Mouse (Mus musculus): ENCODE measurements around the gene Slc26a5. TPM values are rescaled to one million over a fixed set of nuclear protein-coding genes. Genes with fewer than 3 reads are reported as not detected.
A peak's percentile ranks its signal among the peaks of the same experiment; 100 is the strongest.

Slc26a5 gene
- not detected in 2 replicates for polyA plus RNA-seq (2015; fragmentation: Nextera tagmentation; extraction: Ambion mirVana)

DNA sequence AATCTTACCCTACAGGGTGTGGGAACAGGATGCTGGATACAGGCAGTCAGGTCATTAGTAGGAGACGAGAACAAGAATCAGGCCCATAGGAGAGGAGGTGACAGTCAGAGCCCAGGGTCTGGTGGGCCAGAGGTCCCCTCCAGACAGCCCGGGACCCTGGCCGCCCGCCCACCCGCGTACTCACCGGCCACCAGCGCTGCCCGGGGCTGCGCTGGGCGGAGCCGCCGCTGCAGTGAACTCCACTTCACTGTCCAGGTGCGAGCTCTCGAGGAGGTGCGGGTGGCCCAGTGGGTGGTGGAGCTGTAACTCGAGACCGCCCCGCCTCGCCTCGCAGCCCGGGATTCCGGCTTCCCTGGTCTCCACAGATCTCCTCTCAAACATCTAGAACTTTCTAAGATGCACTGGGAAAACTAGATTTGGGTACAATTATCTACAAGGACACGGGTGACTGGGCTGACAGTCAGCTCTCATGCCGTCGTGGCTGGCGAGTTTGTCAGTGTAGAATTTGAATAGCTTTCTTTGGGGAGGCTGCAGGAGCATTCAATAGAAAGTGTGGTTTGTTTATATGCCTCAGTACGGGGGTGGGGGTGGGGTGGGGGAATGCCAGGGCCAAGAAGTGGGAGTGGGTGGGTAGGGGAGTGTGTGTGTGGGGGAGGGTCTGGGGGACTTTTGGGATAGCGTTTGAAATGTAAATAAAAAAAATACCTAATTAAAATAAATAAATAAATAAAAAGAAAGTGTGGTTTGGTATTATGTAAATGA lies at the start of gene Slc26a5:
Gene Slc26a5, minus strand, starts transcription at position 259 of the 762 bp plus-strand sequence.
- WGBS: under 1% methylated on average over 29 of the region's 29 CpGs
- H3K36me3 ChIP-seq: no peaks in the 10 kb centered on the region
- H3K4me1 ChIP-seq (replicated peaks): 0 out of 2 replicates have a peak, but pooled peaks cover 4% of the 10 kb centered on the region
- H3K4me2 ChIP-seq (replicated peaks): peak within 1 kb of the TSS; percentile 54
- no peak within 1 kb of the TSS for H3K9ac ChIP-seq
- peak; percentile 66 for ATAC-seq
- no peaks in the 10 kb centered on the region for H3K9me3 ChIP-seq
- H3K27me3 ChIP-seq (replicated peaks): 0 out of 2 replicates have a peak, but pooled peaks cover 4% of the 10 kb centered on the region
- H3K27ac ChIP-seq: no peak within 1 kb of the TSS
- peak within 1 kb of the TSS; percentile 11; the same call in 1 of the 2 replicates for H3K4me3 ChIP-seq (replicated peaks)

DNA sequence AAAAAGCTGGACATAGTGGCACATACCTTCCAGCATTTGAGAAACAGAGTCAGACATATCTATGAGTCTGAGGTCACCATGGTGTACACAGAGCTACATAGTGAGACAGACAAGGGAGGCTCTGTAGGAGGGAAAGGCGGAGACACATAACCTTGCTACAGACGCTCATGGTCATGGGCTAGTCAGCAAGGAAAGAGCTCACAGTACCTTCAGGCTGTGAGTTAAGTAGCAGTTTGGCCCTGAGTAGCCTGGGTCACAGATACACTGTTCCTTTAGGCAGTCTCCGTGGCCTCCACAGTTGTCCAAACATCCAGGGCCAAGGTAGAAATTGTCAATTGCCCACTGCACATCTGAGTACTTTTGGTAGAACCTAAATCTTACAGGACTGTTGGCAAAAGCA lies 49.4 kb upstream of the Slc26a5 start:
- H3K4me3 ChIP-seq (replicated peaks): no peak overlapping the region
- no peaks in the 10 kb centered on the region for H3K27me3 ChIP-seq (replicated peaks)
- no peak overlapping the region for H3K9ac ChIP-seq
- peak; percentile 39; the same call in 1 of the 2 replicates for ATAC-seq
- H3K4me1 ChIP-seq (replicated peaks): no peaks in the 10 kb centered on the region
- WGBS: 57% methylated on average over 3 of the region's 3 CpGs
- no peaks in the 10 kb centered on the region for H3K9me3 ChIP-seq
- H3K27ac ChIP-seq: no peak overlapping the region
- H3K4me2 ChIP-seq (replicated peaks): no peak overlapping the region
- H3K36me3 ChIP-seq: no peaks in the 10 kb centered on the region

DNA sequence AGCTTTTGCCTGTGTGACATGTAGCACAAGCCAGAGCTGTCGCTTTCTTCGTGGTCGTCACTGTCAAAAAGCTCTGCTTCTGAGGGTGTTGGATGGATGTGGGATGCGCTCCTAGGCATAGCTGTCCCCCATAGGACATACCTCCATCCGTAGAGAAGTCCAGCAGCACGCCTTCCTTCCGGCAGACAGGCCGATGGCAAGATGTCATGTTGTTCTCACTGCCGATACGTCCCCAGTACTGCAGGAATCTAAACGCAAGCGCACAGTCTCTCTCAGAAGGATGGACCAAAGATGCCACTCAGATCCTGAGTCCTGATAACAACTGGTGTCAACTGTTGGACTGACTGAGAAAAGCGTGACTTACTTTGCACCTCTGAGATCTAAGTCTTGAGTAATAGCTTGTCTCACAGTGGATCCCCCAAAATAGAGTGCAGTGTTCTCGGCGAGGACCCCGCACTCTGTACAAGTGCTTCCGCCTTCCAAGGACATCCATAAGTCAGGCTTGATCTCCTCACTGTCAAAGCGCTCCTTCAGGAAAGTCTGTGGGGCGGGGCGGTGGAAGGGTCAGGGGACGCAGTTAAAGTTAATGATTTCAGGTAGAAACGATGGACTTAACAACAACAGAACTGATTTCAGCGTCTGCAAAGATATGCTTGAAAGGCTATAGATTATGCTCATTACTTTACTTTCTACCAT lies 47.6 kb upstream of the Slc26a5 start:
- H3K27ac ChIP-seq: no peak overlapping the region
- H3K9ac ChIP-seq: no peak overlapping the region
- no peaks in the 10 kb centered on the region for H3K36me3 ChIP-seq
- no peak overlapping the region for H3K4me3 ChIP-seq (replicated peaks)
- peak; percentile 61 for ATAC-seq
- no peak overlapping the region for H3K4me2 ChIP-seq (replicated peaks)
- H3K27me3 ChIP-seq (replicated peaks): no peaks in the 10 kb centered on the region
- no peaks in the 10 kb centered on the region for H3K9me3 ChIP-seq
- no peaks in the 10 kb centered on the region for H3K4me1 ChIP-seq (replicated peaks)
- WGBS: 76% methylated on average over 23 of the region's 23 CpGs

DNA sequence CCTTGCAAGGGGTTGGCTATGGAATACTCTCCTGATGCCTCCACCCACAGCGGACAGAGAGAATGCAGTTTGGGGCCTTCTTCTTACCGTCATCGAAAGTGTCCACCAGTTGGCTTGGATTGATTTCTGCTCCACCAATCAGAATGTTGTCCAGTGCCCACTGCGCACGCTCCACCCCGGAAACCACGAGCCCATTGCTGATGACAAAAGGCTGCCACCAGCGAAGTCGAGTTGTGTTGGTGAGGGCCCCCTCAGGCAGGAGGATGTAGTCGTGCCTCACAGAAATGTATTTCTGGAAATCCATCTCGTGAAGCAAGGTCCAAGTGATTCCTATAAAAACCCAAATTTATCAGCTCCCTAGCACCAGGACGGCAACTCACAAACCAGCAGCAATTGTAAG lies 45.3 kb upstream of the Slc26a5 start:
- Histone ChIP-seq H3K4me3 (replicated peaks) (no peak overlapping the region), H3K27me3 (replicated peaks) (no peaks in the 10 kb centered on the region), H3K9ac (no peak overlapping the region), H3K36me3 (no peaks in the 10 kb centered on the region), H3K4me1 (replicated peaks) (no peaks in the 10 kb centered on the region), H3K4me2 (replicated peaks) (no peak overlapping the region), H3K9me3 (no peaks in the 10 kb centered on the region), H3K27ac (no peak overlapping the region)
- 92% methylated on average over 12 of the region's 12 CpGs for WGBS
- ATAC-seq: no peak

DNA sequence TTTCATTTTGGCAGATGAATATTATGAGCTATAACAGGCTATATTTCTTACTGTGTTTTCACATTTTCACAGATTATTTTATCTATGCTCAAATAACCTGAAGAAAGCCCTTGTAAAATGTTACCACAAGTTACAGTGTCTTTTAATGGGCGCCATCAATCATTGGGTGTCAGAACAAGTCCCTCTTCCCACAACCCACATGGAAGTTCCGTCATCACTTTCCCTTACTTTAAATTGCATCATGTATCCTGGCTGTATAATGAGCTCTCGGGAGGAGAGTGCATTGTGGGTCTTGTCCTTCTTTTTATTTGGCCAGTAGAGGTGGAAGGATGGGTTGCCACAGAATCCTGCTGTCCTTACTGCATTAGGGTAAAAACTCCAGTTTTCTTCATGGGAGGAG lies 44.3 kb upstream of the Slc26a5 start:
- WGBS: 81% methylated on average over 3 of the region's 3 CpGs
- Histone ChIP-seq H3K27me3 (replicated peaks) (no peaks in the 10 kb centered on the region), H3K4me1 (replicated peaks) (no peaks in the 10 kb centered on the region), H3K4me2 (replicated peaks) (no peak overlapping the region), H3K9ac (no peak overlapping the region), H3K36me3 (no peaks in the 10 kb centered on the region), H3K27ac (no peak overlapping the region), H3K4me3 (replicated peaks) (no peak overlapping the region), H3K9me3 (no peaks in the 10 kb centered on the region)
- ATAC-seq: no peak

DNA sequence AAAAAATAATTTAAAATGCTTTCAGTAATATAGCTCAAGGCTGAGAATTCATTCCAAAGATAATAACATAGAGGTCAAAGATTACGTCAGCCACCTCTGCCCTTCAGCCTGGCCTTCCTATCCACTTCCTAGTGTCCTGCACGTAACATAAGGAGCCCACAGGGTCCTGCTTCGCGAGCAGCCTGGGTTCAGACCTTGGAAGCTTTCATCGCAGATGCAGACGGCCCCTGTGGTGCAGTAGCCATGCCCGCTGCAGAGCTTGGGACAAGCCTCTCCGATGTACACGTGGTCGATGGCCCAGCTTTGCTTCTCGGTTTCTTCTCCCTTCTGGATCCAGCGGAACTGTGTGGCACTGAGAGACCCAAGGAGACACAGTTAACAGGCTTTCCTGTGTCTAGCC lies 36.0 kb upstream of the Slc26a5 start:
- WGBS: 72% methylated on average over 12 of the region's 12 CpGs
- no peak overlapping the region for H3K27ac ChIP-seq
- no peak overlapping the region for H3K4me3 ChIP-seq (replicated peaks)
- no peaks in the 10 kb centered on the region for H3K27me3 ChIP-seq (replicated peaks)
- no peak overlapping the region for H3K4me2 ChIP-seq (replicated peaks)
- H3K9ac ChIP-seq: no peak overlapping the region
- ATAC-seq: no peak
- no peaks in the 10 kb centered on the region for H3K4me1 ChIP-seq (replicated peaks)
- H3K9me3 ChIP-seq: no peaks in the 10 kb centered on the region
- H3K36me3 ChIP-seq: no peaks in the 10 kb centered on the region

DNA sequence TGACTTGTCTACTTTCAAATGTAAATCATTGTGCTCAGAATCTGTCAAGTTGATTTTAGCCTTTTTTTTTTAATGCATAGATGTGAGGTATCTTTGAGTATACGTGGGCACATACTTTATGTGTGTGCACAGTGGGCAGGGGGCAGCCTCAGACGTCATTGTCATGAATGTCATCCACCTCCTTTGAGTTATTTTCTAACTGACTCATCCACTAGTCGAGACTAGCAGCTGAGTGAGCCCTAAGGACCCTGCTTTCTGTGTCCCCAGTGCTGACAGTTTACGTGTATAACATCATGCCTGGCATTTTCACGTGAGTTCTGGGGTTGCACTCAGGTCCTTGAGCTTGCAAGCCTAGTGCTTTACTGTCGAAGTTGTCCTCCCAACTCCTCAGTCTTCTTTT lies 35.5 kb upstream of the Slc26a5 start:
- Histone ChIP-seq H3K9ac (no peak overlapping the region), H3K9me3 (no peaks in the 10 kb centered on the region), H3K4me2 (replicated peaks) (no peak overlapping the region), H3K27me3 (replicated peaks) (no peaks in the 10 kb centered on the region), H3K36me3 (no peaks in the 10 kb centered on the region), H3K4me1 (replicated peaks) (no peaks in the 10 kb centered on the region), H3K4me3 (replicated peaks) (no peak overlapping the region), H3K27ac (no peak overlapping the region)
- 70% methylated on average over 6 of the region's 6 CpGs for WGBS
- no peak for ATAC-seq

DNA sequence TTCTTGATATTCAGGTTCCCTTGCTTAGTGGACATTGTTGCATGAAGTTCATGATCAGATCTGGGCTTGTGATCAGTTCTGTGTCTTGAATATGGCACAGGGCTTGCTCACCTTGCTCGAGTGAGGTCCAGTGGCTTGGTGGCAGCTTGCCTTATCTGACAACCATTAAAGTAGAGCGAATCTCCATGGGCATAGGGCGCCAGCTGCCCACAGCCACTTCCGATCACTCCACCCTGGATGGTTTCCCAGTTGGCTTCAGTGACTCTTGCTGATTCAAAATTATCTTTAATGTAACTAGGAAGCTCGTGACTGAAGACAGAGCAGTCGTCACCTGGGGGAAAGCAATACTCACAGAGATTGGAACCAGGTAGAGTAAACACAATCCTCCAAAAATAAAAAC lies 33.5 kb upstream of the Slc26a5 start:
- Histone ChIP-seq H3K27ac (no peak overlapping the region), H3K27me3 (replicated peaks) (no peaks in the 10 kb centered on the region), H3K4me1 (replicated peaks) (no peaks in the 10 kb centered on the region), H3K9me3 (no peaks in the 10 kb centered on the region), H3K4me2 (replicated peaks) (no peak overlapping the region), H3K4me3 (replicated peaks) (no peak overlapping the region), H3K36me3 (no peaks in the 10 kb centered on the region), H3K9ac (no peak overlapping the region)
- 88% methylated on average over 6 of the region's 6 CpGs for WGBS
- ATAC-seq: no peak

DNA sequence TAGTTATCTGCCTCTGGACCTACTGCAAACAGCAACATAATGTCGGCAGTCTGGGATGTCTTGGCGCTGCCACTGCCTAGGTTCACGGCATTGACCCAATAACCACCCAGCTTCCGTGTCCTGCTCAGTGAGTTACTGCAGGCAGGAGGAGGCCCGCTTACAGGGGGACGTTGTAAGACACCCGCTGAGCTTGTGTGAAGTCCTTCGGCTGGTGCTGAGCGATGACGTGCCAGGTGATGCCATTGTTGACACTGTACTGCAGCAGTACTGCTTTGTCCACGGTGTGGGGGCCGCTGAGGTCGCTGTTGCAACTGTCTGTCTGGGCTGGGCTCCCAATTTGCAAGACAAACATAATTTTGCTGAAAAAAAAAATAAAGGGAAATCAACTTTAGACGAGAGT lies 31.2 kb upstream of the Slc26a5 start:
- Histone ChIP-seq H3K4me3 (replicated peaks) (no peak overlapping the region), H3K9me3 (no peaks in the 10 kb centered on the region), H3K27ac (no peak overlapping the region), H3K27me3 (replicated peaks) (no peaks in the 10 kb centered on the region), H3K4me1 (replicated peaks) (no peaks in the 10 kb centered on the region), H3K9ac (no peak overlapping the region), H3K4me2 (replicated peaks) (no peak overlapping the region), H3K36me3 (no peaks in the 10 kb centered on the region)
- ATAC-seq: no peak
- WGBS: 64% methylated on average over 14 of the region's 14 CpGs

DNA sequence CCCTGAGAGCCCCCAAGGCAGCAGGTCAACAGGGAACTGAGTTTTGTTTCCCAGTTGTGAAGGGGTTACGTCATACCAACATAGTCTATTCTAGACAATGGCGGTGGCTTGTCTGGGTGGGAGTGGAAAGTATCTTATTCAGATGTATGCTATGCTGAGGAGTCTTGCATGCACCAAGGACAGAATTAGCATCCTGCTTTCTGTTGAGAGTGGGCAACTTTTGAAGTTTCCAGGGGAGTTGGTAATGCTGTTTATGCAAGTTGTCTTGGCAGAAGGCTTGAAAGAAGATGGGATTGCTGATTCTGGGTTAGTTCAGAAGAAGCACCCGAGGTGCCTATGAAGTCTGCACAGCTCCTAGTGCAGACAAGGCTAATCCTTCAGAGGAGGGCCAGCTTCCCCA lies 28.8 kb upstream of the Slc26a5 start:
- no peaks in the 10 kb centered on the region for H3K36me3 ChIP-seq
- no peak overlapping the region for H3K4me3 ChIP-seq (replicated peaks)
- no peak overlapping the region for H3K27ac ChIP-seq
- H3K27me3 ChIP-seq (replicated peaks): no peaks in the 10 kb centered on the region
- no peaks in the 10 kb centered on the region for H3K9me3 ChIP-seq
- no peaks in the 10 kb centered on the region for H3K4me1 ChIP-seq (replicated peaks)
- no peak overlapping the region for H3K4me2 ChIP-seq (replicated peaks)
- ATAC-seq: no peak
- 81% methylated on average over 3 of the region's 3 CpGs for whole genome bisulfite sequencing
- H3K9ac ChIP-seq: no peak overlapping the region

DNA sequence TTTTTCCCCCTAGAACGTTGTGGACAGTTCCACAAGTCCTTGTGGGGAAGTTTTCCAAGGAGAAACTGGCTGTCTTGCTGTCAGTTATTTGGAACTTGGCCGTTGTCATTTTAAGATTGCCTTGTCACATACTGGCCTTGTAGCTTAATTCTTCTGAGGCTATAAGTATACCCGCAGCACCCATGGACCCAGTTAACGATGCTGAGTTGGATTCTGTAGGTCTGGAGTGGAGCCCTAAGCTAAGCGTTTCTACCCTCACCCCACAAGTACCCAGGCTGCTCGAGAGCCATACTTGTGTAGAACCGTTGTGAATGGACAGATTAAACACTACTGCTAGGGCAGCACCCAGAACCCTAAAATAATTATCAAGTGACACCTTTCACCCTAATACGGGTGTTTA lies 1.3 kb upstream of the Slc26a5 start:
- no peaks in the 10 kb centered on the region for H3K36me3 ChIP-seq
- H3K4me1 ChIP-seq (replicated peaks): 0 out of 2 replicates have a peak, but pooled peaks cover 4% of the 10 kb centered on the region
- H3K27ac ChIP-seq: no peak overlapping the region
- H3K27me3 ChIP-seq (replicated peaks): 0 out of 2 replicates have a peak, but pooled peaks cover 4% of the 10 kb centered on the region
- no peaks in the 10 kb centered on the region for H3K9me3 ChIP-seq
- no peak overlapping the region for H3K9ac ChIP-seq
- no peak overlapping the region for H3K4me3 ChIP-seq (replicated peaks)
- WGBS: 64% methylated on average over 8 of the region's 8 CpGs
- no peak overlapping the region for H3K4me2 ChIP-seq (replicated peaks)
- ATAC-seq: no peak

DNA sequence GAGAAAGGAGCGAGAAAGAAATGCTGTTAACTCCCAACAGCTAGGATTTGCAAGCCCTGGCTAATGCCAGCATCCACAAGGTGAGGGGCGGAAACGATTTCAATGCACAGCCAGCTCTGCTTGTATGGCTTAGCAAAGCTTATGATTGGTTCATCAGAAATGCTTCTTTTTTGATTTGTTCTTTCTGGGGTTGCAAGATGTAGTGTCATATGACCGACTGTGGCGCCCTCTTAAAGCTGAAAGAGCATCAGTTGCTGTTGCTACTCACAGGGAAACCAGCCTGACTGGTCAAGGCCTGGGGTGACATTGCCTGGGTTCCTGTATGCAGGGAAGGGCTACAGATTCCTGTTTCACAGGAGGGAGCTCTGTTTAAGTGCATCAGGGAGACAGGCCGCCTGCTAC lies 908 bp upstream of the Slc26a5 start:
- Histone ChIP-seq H3K9me3 (no peaks in the 10 kb centered on the region), H3K9ac (no peak overlapping the region), H3K4me2 (replicated peaks) (0 out of 2 replicates have a peak overlapping the region, but pooled peaks have one; percentile 5), H3K4me1 (replicated peaks) (0 out of 2 replicates have a peak, but pooled peaks cover 4% of the 10 kb centered on the region), H3K27me3 (replicated peaks) (0 out of 2 replicates have a peak, but pooled peaks cover 4% of the 10 kb centered on the region), H3K27ac (no peak overlapping the region), H3K4me3 (replicated peaks) (no peak overlapping the region), H3K36me3 (no peaks in the 10 kb centered on the region)
- WGBS: 17% methylated on average over 6 of the region's 6 CpGs
- no peak for ATAC-seq
